Mouse (Mus musculus) kidney, adult 2 months (tissue): Measurements from ENCODE around the gene Ets2. TPM values are rescaled to one million over a fixed set of nuclear protein-coding genes. Genes with fewer than 3 reads are reported as not detected.
A peak's percentile ranks its signal among the peaks of the same experiment; 100 is the strongest.

Experiments used
- DNase-seq: peaks from one replicate; pipeline ENCODE4 v3.0.0; 2021
- H3K27ac ChIP-seq: fragments of 200-500 bp; 2 replicates; pipeline ENCODE4 v1.5.1; 2012; ENCODE audit warnings: low read depth, low read length, control low read depth, inconsistent platforms; ENCODE audit not compliant: insufficient read depth
- H3K27me3 ChIP-seq: fragments of 200-500 bp; replicated peaks from 2 replicates; pipeline ENCODE4 v1.6.1; 2012; ENCODE audit warnings: mild to moderate bottlenecking, moderate library complexity, low read length, inconsistent platforms; ENCODE audit not compliant: control insufficient read depth, insufficient read depth
- H3K36me3 ChIP-seq: fragments of 200-500 bp; 2 replicates; pipeline ENCODE4 v1.6.1; 2012; ENCODE audit warnings: mild to moderate bottlenecking, moderate library complexity, low read length, inconsistent platforms; ENCODE audit not compliant: control insufficient read depth, insufficient read depth
- H3K4me1 ChIP-seq: fragments of 200-500 bp; 2 replicates; pipeline ENCODE4 v1.6.1; 2011; ENCODE audit warnings: low read length; ENCODE audit not compliant: control insufficient read depth, insufficient read depth
- H3K4me3 ChIP-seq: fragments of 200-500 bp; 2 replicates; pipeline ENCODE4 v1.5.1; 2011; ENCODE audit warnings: mild to moderate bottlenecking, low read depth, low read length, control low read depth; ENCODE audit not compliant: insufficient read depth
- CTCF ChIP-seq: fragments of 200-500 bp; conservative IDR thresholded peaks from 2 replicates; pipeline ENCODE4 v1.5.1; 2011; ENCODE audit warnings: low read depth, mild to moderate bottlenecking, control low read depth, low read length, moderate library complexity, mixed read lengths; ENCODE audit not compliant: insufficient read depth, insufficient read length
- POLR2A ChIP-seq: fragments of 200-500 bp; IDR thresholded peaks from one replicate; pipeline ENCODE4 v1.6.1; 2011; ENCODE audit warnings: low read depth, low read length, control low read depth
- WGBS: fragments of 180-500 bp; shearing (Covaris S2); methylation state at CpG from one replicate; pipeline ENCODE4 v1.1.7; 2018; 5-methylcytosine and 5-hydroxymethylcytosine counted together
- polyA plus RNA-seq: library from polyadenylated mRNA; depleted of rRNA; stranded (reverse); fragments of >200 nt; gene quantifications from 2 replicates; pipeline ENCODE4 v1.2.3, GENCODE M21; 2012

Ets2 gene
- polyA plus RNA-seq, 1 experiment: 33.8 TPM

DNA sequence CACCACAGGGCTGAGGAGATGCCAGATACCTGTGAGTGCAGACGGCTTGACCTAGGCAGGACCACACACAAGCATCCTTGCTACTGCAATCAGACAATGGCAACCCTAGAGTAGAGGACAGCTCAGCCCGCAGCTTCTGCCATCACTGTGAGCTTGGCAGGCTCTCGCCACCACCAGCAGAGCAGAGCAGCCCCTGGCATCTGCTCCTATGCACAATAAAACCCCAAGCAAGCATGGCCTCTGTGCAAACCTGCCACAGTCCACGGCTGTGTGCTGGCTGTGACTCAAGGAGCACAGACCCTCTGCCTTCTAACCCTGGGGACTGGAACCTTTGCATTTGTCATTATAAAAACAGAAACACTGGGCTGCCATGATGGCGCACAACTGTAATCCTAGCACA lies 41.0 kb upstream of the Ets2 start:
- no peak for DNase-seq
- Histone ChIP-seq H3K27ac (no peak overlapping the region), H3K4me3 (no peak overlapping the region), H3K4me1 (no peaks in the 10 kb centered on the region), H3K27me3 (no peaks in the 10 kb centered on the region), H3K36me3 (no peaks in the 10 kb centered on the region)
- TF ChIP-seq CTCF (no peak), POLR2A (no peak)
- 85% methylated on average over 5 of the region's 5 CpGs for WGBS

DNA sequence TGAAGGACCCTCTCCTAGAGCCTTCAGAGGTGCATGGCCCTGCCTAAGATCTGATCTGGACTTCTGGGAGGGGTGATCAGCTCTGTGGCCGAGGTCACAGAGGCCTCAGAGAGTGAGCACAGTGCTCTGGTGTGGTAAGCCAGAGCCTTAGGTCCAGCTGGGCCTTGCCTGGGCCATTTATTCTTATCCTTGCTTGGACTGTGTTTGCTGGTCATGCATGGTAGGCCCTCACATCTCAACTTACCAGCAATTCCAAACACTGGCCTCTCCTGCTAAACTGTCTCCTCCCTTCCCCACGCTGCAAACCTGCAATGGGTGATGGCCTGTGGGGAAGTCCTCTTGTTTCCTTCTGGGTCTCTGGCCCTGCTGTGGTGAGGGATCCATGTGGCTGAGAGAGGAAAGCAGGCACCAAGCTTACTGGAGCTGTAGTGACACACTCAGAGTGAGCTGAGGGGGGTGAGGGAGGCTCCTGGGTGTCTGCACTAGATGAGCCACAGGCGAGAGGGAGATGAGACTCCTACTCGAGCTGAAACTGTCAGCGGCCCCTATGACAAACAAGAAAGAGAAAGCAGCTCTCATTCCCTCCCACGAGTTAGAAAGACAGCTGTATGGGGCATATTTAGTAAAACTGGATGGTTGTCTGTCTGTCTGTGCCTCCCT lies 36.3 kb upstream of the Ets2 start:
- H3K36me3 ChIP-seq: no peaks in the 10 kb centered on the region
- no peak overlapping the region for H3K27ac ChIP-seq
- H3K4me3 ChIP-seq: no peak overlapping the region
- H3K4me1 ChIP-seq: peaks cover 10% of the 10 kb centered on the region; the same call in 1 of the 2 replicates
- no peaks in the 10 kb centered on the region for H3K27me3 ChIP-seq
- DNase-seq: no peak
- 76% methylated on average over 6 of the region's 6 CpGs for WGBS
- no peak for TF ChIP-seq CTCF

DNA sequence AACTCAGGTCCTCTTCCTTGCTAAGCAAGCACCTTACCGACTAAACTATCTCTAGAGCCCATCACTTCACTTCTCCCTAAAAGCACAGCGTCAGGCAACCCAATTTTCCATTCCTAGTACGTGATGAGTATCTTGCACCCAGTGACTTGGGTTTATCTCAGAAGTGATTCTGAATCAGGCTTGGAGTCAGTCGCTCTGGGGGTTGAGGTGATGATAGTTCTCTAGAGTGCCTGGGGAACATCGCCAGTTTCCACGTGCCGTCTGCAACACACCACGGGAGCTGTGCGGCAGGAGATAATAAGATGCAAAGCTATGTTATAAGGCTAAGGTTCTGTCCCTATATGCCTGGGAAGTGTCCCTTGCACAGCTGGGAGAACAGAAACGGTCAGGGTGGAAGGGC lies 35.6 kb upstream of the Ets2 start:
- Histone ChIP-seq H3K4me3 (no peak overlapping the region), H3K36me3 (no peaks in the 10 kb centered on the region), H3K27me3 (no peaks in the 10 kb centered on the region), H3K27ac (no peak overlapping the region), H3K4me1 (peaks cover 10% of the 10 kb centered on the region; the same call in 1 of the 2 replicates)
- WGBS: 96% methylated on average over 10 of the region's 10 CpGs
- DNase-seq: no peak
- TF ChIP-seq CTCF (no peak), POLR2A (no peak)

DNA sequence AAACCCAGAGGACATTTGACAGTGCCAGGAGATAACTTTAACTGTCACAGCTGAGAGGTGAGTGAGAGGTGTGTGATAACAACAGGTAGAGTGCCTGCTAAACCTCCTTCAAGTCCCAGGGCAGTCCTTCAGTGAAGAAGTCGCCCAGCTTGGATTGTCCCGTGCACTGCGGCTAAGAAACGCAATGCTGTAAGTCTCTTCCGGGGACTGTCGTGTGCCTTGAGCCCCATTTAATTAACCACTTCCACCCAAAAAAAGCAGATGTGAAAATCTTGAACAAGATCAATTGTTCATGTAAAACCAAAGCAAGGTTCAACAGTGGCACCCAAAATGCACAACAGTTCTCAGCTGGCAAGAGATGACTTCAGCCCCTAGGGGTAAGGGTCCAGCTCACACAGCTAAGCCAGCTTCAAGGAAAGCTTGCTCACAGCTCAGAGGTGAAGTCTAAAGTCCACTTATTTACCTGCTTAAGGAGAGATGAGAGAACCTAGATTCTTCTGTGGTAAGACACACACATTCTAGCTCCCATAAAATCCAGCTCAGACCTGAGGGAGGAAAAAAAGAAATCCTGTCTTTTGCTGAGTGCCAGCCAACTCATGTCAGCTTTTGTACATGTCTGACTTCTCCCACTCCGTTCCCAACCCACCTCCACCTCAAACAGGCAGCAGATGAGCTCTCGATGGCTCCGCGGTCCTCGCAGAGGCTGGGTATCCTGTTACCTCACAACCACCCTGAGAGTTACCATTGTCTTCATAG lies 34.3 kb upstream of the Ets2 start:
- Histone ChIP-seq H3K27me3 (no peaks in the 10 kb centered on the region), H3K36me3 (no peaks in the 10 kb centered on the region), H3K27ac (no peak overlapping the region), H3K4me3 (no peak overlapping the region), H3K4me1 (peaks cover 10% of the 10 kb centered on the region; the same call in 1 of the 2 replicates)
- 68% methylated on average over 11 of the region's 11 CpGs for WGBS
- TF ChIP-seq CTCF: no peak
- no peak for TF ChIP-seq POLR2A
- DNase-seq: peak; percentile 57

DNA sequence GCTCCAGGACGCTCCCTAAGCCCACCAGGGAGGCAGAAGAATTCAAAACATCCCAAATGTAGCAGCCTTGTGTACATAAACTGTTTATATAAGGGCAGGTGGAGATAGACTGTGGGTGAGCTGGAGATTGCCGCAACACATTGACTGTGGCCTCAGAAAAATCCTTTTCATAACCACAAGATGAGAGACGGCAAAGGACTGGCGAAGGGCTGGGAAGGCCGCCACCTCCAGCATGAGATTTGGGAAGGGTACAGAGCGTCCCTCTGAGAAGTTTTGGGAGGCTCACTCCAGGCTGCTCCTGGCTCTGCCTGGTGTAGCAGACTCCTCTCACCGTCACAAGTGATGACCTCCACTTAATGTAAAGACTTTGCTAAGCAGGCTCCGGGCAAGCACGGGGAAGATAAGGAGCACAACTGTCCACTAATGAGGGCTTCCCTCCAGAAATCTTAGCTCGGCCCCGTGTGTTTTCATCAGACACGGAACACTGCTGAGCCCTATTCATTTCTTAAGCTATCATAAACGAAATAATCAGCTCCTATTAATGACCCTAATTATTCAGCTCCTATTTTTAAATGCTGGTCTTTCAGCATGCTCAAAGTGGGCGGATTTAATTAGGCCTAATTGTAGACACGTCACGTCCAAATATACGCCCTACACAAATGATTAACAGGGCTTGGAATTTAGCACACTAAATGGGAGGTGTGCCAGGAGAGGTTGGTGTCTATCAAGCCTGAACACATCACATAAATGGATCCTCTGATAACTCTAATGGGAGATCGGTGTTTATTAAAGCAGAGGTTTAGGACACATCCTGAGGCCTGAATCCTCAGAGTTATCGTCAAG lies 33.5 kb upstream of the Ets2 start:
- H3K27me3 ChIP-seq: no peaks in the 10 kb centered on the region
- TF ChIP-seq POLR2A (no peak), CTCF (no peak)
- H3K27ac ChIP-seq: no peak overlapping the region
- DNase-seq: peak; percentile 85
- H3K4me1 ChIP-seq: peaks cover 10% of the 10 kb centered on the region; the same call in 1 of the 2 replicates
- no peak overlapping the region for H3K4me3 ChIP-seq
- H3K36me3 ChIP-seq: no peaks in the 10 kb centered on the region
- WGBS: 55% methylated on average over 19 of the region's 19 CpGs

DNA sequence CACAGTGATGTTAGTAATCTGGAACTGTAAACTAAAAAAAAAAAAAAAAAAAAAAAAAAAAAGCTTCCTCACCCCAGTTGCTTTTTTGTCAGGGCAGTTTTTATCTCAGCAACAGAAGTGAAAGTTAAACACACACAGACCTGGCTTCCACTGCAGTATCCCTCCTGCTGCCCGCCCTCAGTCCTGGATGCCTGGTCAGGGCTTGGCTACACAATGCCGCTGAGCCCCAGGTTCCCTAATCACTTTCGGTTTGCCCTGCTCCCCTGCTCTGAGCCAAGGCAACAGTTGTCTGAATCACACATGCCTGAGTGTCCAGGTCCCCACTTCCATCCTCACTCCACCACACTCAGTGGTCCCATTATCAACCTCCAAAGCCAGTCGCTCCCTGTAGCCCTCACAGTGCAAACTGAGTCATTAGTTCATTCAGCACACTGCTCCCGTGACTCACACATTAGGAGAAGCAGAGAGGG lies 27.4 kb upstream of the Ets2 start:
- Histone ChIP-seq H3K27ac (no peak overlapping the region), H3K36me3 (no peaks in the 10 kb centered on the region), H3K4me3 (no peak overlapping the region), H3K4me1 (no peaks in the 10 kb centered on the region), H3K27me3 (no peaks in the 10 kb centered on the region)
- TF ChIP-seq CTCF: no peak
- no peak for TF ChIP-seq POLR2A
- WGBS: 69% methylated on average over 5 of the region's 5 CpGs
- DNase-seq: no peak
